Mouse (Mus musculus) central nervous system, embryonic 18 days (tissue): ENCODE data around the gene Gimap3. TPM values are rescaled to one million over a fixed set of nuclear protein-coding genes. Genes with fewer than 3 reads are reported as not detected.

Experiments
- polyA plus RNA-seq: library from polyadenylated mRNA; depleted of rRNA; stranded (reverse); fragments of >200 nt; gene quantifications from 2 replicates; pipeline ENCODE4 v1.2.3, GENCODE M21; 2012; rRNA removed

The Gimap3 gene
- 0.03 TPM in 1 of 2 replicates, not detected in the other for polyA plus RNA-seq

GRCm38 (mm10) chr6:48770696-48771095 lies at the start of gene Gimap3:
Gimap3 (minus strand) TSS chr6:48770851.

GRCm38 (mm10) chr6:48745959-48746889 lies 24.4 kb downstream of the Gimap3 start, which contains the start of gene Gimap5:
Gimap5 (plus strand) TSS chr6:48746197.

GRCm38 (mm10) chr6:48738961-48739779 lies 31.5 kb downstream of the Gimap3 start, which contains the start of gene Gimap1:
Gimap1 (plus strand) TSS chr6:48739054.

GRCm38 (mm10) chr6:48718455-48718854 lies 52.2 kb downstream of the Gimap3 start, which contains the start of the genes Gm28053 and Gimap7:
Gm28053 (plus strand) TSS chr6:48718607.
Gimap7 (plus strand) TSS chr6:48718621.

Other genes starting within 250 kb of the Gimap3 start
- 317 and 323 TPM in 2 replicates for gene Atp6v0e2, start 233.2 kb downstream of the Gimap3 start, polyA plus RNA-seq
- 24.9 and 28.4 TPM in 2 replicates for gene Lrrc61, start 216.1 kb downstream of the Gimap3 start, polyA plus RNA-seq
- gene Rarres2, start 198.1 kb downstream of the Gimap3 start, polyA plus RNA-seq = 7.5 and 9.4 TPM in 2 replicates
- 0.41 TPM in 1 of 2 replicates, not detected in the other for gene Gm45021, start 181.2 kb downstream of the Gimap3 start, polyA plus RNA-seq
- gene Repin1, start 177.0 kb downstream of the Gimap3 start, polyA plus RNA-seq = 47.3 and 49.6 TPM in 2 replicates
- gene Gm44965, start 176.9 kb downstream of the Gimap3 start, polyA plus RNA-seq = not detected in 2 replicates
- gene Zfp775, start 168.8 kb downstream of the Gimap3 start, polyA plus RNA-seq = 10.4 and 11.7 TPM in 2 replicates
- gene AI854703, start 144.1 kb downstream of the Gimap3 start, polyA plus RNA-seq = 22.4 and 24.2 TPM in 2 replicates
- gene Gimap8, start 123.6 kb downstream of the Gimap3 start, polyA plus RNA-seq = 1.5 and 1.7 TPM in 2 replicates
- gene Gimap9, start 94.7 kb downstream of the Gimap3 start, polyA plus RNA-seq = 1.6 and 1.8 TPM in 2 replicates
- gene Gimap4, start 86.3 kb downstream of the Gimap3 start, polyA plus RNA-seq = 0.91 and 1.2 TPM in 2 replicates
- gene Gimap6, start 62.6 kb downstream of the Gimap3 start, polyA plus RNA-seq = 5.4 and 6.2 TPM in 2 replicates
- gene Gm28053, start 52.2 kb downstream of the Gimap3 start, polyA plus RNA-seq = 0.48 TPM in 1 of 2 replicates, not detected in the other
- not detected in 2 replicates for gene Gimap7, start 52.2 kb downstream of the Gimap3 start, polyA plus RNA-seq
- 1.8 and 1.9 TPM in 2 replicates for gene Gimap1, start 31.8 kb downstream of the Gimap3 start, polyA plus RNA-seq
- gene Gimap5, start 24.7 kb downstream of the Gimap3 start, polyA plus RNA-seq = 1.2 and 1.5 TPM in 2 replicates
- 13.6 and 16.0 TPM in 2 replicates for gene Tmem176a, start 70.1 kb upstream of the Gimap3 start, polyA plus RNA-seq
- gene Tmem176b, start 70.6 kb upstream of the Gimap3 start, polyA plus RNA-seq = 74.3 and 91.8 TPM in 2 replicates
- gene Aoc1, start 102.0 kb upstream of the Gimap3 start, polyA plus RNA-seq = 0.01 TPM in 1 of 2 replicates, not detected in the other
- gene 1600015I10Rik, start 159.0 kb upstream of the Gimap3 start, polyA plus RNA-seq = not detected in 2 replicates
- gene Doxl2, start 204.1 kb upstream of the Gimap3 start, polyA plus RNA-seq = not detected in 2 replicates
- not detected in 2 replicates for gene Svs1, start 216.0 kb upstream of the Gimap3 start, polyA plus RNA-seq